Mouse (Mus musculus) hindbrain, embryonic 14.5 days (tissue): ENCODE measurements at regions not wholly inside any gene's neighbourhood (a gene's known extent, or its start where the extent isn't known, plus 50 kb on each side); places are given as distances from the start of the nearest gene placed in this dataset.
"Not testable (repeated sequence)": the region's sequence is repeated elsewhere in the genome, so short reads cannot be mapped to it uniquely, and the experiment has no call there.

Experiments used
- ATAC-seq: fragments of 200-750 bp; cut with Nextera tagmentation; 2 replicates; pipeline ENCODE4 v1.8.0; 2017; ENCODE audit warnings: moderate number of reproducible peaks, mild to moderate bottlenecking, moderate TSS enrichment, moderate library complexity; ENCODE audit not compliant: low FRiP score
- DNase-seq: peaks from one replicate; pipeline ENCODE4 v3.0.0-alpha.2; 2015; ENCODE audit warnings: low spot score
- H3K27ac ChIP-seq: fragments of 300-500 bp; sonication (generic); 2 replicates; pipeline ENCODE4 v1.5.1; 2014; ENCODE audit warnings: mild to moderate bottlenecking, moderate library complexity
- H3K27me3 ChIP-seq: fragments of 300-500 bp; sonication (generic); 2 replicates; pipeline ENCODE4 v1.6.1; 2014; ENCODE audit warnings: mild to moderate bottlenecking, low read length, mixed read lengths; ENCODE audit not compliant: control insufficient read depth, insufficient read depth
- H3K36me3 ChIP-seq: fragments of 300-500 bp; sonication (generic); replicated peaks from 2 replicates; pipeline ENCODE4 v1.6.1; 2014; ENCODE audit not compliant: control insufficient read depth, insufficient read depth
- H3K4me1 ChIP-seq: fragments of 300-500 bp; sonication (generic); replicated peaks from 2 replicates; pipeline ENCODE4 v1.6.1; 2014; ENCODE audit warnings: antibody characterized with exemption, low read length, mixed read lengths; ENCODE audit not compliant: control insufficient read depth, insufficient read depth
- H3K4me2 ChIP-seq: fragments of 300-500 bp; sonication (generic); replicated peaks from 2 replicates; pipeline ENCODE4 v1.6.1; 2014; ENCODE audit warnings: mild to moderate bottlenecking, moderate library complexity
- H3K4me3 ChIP-seq: fragments of 300-500 bp; sonication (generic); replicated peaks from 2 replicates; pipeline ENCODE4 v1.5.1; 2014; ENCODE audit warnings: mild to moderate bottlenecking, low read length
- H3K9ac ChIP-seq: fragments of 300-500 bp; sonication (generic); 2 replicates; pipeline ENCODE4 v1.6.1; 2014
- H3K9me3 ChIP-seq: fragments of 300-500 bp; sonication (generic); 2 replicates; pipeline ENCODE4 v1.6.1; 2016; ENCODE audit warnings: low read length; ENCODE audit not compliant: control insufficient read depth
- WGBS: fragments of 180-500 bp; shearing (Covaris S2); extraction: QIAGEN DNeasy Blood & Tissue Kit; methylation state at CpG from one replicate; pipeline ENCODE4 v1.1.7; 2014; 5-methylcytosine and 5-hydroxymethylcytosine counted together

DNA sequence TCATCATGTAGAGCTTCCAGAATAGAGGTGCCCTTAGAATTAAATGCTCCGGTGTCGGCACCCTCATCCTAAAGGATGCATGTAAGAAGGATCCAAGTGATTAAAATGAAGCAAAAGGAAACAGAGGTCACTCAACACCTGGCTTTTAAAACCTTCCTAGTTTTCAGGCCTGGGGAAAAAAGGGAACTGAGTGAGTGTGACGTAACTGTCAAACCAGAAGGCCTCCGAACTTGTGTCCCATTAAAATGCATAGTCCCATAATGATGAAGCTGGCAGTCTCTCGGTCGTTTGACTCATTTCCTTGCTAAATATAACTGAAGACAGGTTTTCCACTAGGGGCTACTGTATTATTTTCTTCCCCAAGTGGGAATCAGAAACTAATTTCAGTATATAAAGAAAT lies 201.4 kb downstream of the Dhx15 start:
- Histone ChIP-seq H3K27me3 (no peaks in the 10 kb centered on the region), H3K4me2 (no peak overlapping the region), H3K4me3 (no peak overlapping the region), H3K27ac (no peak overlapping the region), H3K9ac (no peak overlapping the region), H3K9me3 (no peaks in the 10 kb centered on the region), H3K36me3 (no peaks in the 10 kb centered on the region), H3K4me1 (peaks cover 17% of the 10 kb centered on the region)
- DNase-seq: no peak
- no peak for ATAC-seq
- 67% methylated on average over 6 of the region's 6 CpGs for whole genome bisulfite sequencing

DNA sequence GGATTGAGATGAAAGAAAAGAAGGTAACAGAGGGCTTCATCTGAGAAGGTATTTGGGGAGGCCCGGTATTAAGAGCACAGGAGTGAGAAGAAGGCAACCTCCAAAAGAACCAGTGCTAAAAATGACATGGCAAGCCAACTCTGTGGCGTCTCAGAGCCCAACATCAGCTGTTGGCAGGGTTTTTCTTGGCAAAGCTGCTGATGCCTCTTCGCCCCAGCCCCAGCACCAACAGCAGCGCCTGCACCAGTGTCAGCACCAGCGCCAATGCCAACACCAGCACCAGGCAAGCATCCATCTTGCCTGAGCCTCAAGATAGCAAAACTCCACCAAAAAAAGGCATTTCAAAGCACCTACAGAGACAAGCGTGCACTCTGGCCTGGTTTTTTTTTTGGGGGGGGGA lies 205.3 kb downstream of the Dhx15 start:
- H3K4me2 ChIP-seq: no peak overlapping the region
- WGBS: 91% methylated on average over 6 of the region's 6 CpGs
- H3K9ac ChIP-seq: no peak overlapping the region
- no peaks in the 10 kb centered on the region for H3K36me3 ChIP-seq
- H3K27ac ChIP-seq: no peak overlapping the region
- H3K27me3 ChIP-seq: no peaks in the 10 kb centered on the region
- H3K4me3 ChIP-seq: no peak overlapping the region
- H3K9me3 ChIP-seq: no peaks in the 10 kb centered on the region
- ATAC-seq: no peak
- no peaks in the 10 kb centered on the region for H3K4me1 ChIP-seq
- DNase-seq: no peak

DNA sequence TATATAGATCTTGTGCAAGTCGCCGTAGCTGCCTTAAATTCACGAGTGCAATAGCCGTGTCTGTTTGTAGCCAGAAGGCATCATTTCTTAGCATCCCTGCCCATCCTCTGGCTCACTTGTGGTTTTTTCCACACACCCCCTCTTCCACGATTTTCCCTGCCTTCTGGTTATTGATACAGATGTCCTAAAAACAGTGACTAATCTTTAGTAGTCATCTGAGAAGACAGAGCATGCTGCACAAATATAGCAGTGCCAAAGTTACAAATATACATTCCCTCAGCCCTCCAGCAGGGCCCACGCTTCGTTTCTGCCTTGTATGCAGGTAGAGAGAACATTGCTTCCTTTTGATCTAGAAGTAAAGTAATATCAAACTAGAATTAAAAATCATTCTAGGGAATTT lies 207.5 kb downstream of the Dhx15 start:
- Histone ChIP-seq H3K4me1 (no peaks in the 10 kb centered on the region), H3K4me3 (no peak overlapping the region), H3K4me2 (no peak overlapping the region), H3K9me3 (no peaks in the 10 kb centered on the region), H3K9ac (no peak overlapping the region), H3K27me3 (no peaks in the 10 kb centered on the region), H3K27ac (no peak overlapping the region), H3K36me3 (no peaks in the 10 kb centered on the region)
- WGBS: 92% methylated on average over 7 of the region's 7 CpGs
- ATAC-seq (no peak), DNase-seq (no peak)

DNA sequence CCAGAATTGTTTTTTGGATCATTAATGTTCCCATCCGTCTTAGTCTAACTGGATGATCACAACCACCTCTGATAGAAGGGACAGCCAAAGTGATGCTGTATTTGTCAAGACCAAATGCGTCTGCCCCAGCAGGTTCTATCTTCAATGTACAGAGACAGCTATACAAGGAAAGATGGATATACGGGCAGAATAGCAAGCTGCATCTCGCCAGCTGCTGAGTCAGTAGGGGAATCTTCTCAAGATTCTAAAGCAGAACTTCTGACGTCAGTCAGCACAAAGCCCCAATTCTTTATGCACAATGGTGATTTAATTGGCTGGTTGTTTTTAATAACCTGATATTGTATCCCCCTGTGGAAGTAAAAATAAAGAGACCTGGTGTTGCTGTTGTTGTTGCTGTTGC lies 209.4 kb downstream of the Dhx15 start:
- ATAC-seq: no peak
- Histone ChIP-seq H3K27me3 (no peaks in the 10 kb centered on the region), H3K4me1 (no peaks in the 10 kb centered on the region), H3K4me2 (no peak overlapping the region), H3K36me3 (no peaks in the 10 kb centered on the region), H3K9me3 (no peaks in the 10 kb centered on the region), H3K4me3 (no peak overlapping the region), H3K27ac (no peak overlapping the region), H3K9ac (no peak overlapping the region)
- no peak for DNase-seq
- WGBS: 61% methylated on average over 5 of the region's 5 CpGs

DNA sequence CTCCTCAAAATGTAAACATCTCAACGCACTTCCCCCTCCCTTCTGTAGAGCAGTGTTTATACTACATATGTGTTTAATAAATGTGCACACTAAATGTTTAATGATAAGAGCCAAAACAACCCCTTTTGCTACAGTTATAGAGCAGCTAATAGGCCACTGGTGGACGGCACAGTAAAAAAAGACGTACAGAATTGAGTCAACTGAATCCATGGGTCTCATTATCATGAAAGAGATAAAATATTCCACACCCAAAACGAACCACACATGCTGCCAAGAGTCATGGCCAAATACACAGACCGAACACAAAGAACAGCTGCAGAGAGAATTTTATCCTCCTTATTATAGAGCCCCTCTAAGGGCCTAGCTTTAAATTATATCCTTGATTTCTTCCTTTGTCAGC lies 237.8 kb downstream of the Dhx15 start:
- Histone ChIP-seq H3K36me3 (no peaks in the 10 kb centered on the region), H3K27me3 (no peaks in the 10 kb centered on the region), H3K9me3 (no peaks in the 10 kb centered on the region), H3K4me3 (no peak overlapping the region), H3K27ac (no peak overlapping the region), H3K4me1 (no peaks in the 10 kb centered on the region), H3K4me2 (no peak overlapping the region), H3K9ac (no peak overlapping the region)
- no peak for DNase-seq
- 76% methylated on average over 5 of the region's 5 CpGs for WGBS
- no peak for ATAC-seq

DNA sequence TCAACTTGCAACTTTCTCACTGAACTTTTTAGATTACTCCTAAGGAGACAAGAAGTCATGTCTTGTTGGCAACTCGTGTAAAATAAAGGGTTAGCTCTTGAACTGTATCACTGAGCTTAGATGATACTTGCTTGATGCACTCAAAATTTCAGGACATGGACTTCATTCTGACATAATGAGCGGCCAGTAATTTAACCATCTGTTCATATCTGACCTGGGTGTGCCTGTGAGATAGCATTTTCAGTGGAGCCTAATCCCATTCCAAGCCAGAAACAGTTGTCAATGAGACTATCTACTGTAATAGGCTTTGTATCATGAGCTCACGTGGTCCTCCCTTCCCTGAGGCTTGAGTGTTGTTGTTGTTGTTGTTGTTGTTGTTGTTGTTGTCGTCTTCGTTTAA lies 240.3 kb downstream of the Dhx15 start:
- Histone ChIP-seq H3K27ac (no peak overlapping the region), H3K9ac (no peak overlapping the region), H3K4me1 (no peaks in the 10 kb centered on the region), H3K36me3 (no peaks in the 10 kb centered on the region), H3K4me2 (no peak overlapping the region), H3K27me3 (no peaks in the 10 kb centered on the region), H3K4me3 (no peak overlapping the region), H3K9me3 (no peaks in the 10 kb centered on the region)
- no peak for ATAC-seq
- no peak for DNase-seq
- WGBS: 94% methylated on average over 5 of the region's 5 CpGs

DNA sequence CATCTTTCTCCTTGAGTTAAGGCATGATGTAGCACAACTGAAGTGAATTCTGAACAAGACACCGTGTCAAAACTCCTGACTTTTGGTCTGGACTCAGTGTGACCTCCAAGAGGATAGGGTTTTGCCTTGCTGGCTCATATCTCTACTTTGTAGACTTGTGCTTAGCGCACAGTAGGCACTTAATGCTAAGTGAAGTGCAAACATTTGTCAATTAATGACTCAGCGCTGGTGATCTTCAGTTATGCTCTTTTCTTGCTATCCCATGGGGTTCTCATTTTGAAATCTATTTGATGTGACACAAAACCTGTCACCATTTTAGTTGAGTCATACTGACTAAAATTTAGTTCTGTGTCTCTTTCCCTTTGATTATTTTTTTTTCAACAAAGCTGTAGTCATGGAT lies 244.3 kb downstream of the Dhx15 start:
- ATAC-seq (no peak), DNase-seq (no peak)
- Histone ChIP-seq H3K36me3 (no peaks in the 10 kb centered on the region), H3K9me3 (no peaks in the 10 kb centered on the region), H3K9ac (no peak overlapping the region), H3K4me1 (no peaks in the 10 kb centered on the region), H3K4me3 (no peak overlapping the region), H3K27ac (no peak overlapping the region), H3K27me3 (no peaks in the 10 kb centered on the region), H3K4me2 (no peak overlapping the region)
- WGBS: 95% methylated on average over 3 of the region's 3 CpGs

DNA sequence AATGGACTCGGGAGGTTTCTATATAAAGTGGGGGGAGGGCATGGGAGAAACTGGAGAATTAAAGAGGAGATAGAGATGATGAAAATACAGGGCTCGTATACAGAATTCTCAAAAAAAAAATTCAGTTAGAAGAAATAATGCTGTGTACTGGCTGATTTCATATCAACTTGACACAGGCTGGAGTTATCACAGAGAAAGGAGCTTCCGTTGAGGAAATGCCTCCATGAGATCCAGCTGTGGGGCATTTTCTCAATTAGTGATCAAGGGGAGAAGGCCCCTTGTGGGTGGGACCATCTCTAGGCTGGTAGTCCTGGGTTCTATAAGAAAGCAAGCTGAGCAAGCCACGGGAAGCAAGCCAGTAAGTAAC lies 248.4 kb downstream of the Dhx15 start:
- not testable (repeated sequence) for H3K4me1 ChIP-seq, H3K27ac ChIP-seq, H3K4me2 ChIP-seq, DNase-seq, H3K36me3 ChIP-seq, H3K9me3 ChIP-seq, H3K9ac ChIP-seq, H3K4me3 ChIP-seq, H3K27me3 ChIP-seq, ATAC-seq
- 80% methylated on average over 4 of the region's 4 CpGs for WGBS

DNA sequence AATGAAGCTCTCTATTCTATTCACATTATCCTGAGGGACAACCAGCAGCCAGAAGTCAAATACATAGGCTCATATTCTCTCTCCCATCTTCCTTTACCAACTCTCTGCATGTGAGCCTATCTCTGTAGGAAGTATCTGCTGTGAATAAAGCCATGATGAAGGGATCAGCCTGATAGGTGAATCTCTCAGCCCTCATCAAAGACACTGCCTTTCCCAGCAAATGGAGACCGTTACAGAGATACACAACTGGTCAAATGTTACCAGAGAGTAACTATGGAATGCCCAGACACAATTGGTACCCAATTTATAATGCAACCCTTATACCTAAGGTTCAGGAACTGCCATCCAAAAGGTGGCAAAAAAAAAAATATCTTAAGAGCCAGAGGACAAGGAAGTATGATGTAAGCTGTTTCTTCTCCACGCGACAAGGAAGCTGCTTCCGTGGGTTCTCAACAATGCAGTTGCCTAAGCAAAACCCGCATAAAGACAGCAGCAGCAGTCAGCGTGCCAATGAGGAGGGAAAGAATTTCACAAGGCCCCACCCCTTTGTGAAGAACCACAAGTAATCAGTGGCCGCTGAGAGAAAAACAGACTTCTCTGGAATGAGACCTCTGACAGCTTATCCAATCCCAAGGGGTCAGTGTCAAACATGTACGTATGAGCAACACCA lies 248.9 kb downstream of the Dhx15 start:
- no peak overlapping the region for H3K4me3 ChIP-seq
- no peaks in the 10 kb centered on the region for H3K4me1 ChIP-seq
- no peaks in the 10 kb centered on the region for H3K9me3 ChIP-seq
- WGBS: 71% methylated on average over 8 of the region's 8 CpGs
- no peak overlapping the region for H3K27ac ChIP-seq
- no peak overlapping the region for H3K9ac ChIP-seq
- H3K4me2 ChIP-seq: no peak overlapping the region
- H3K27me3 ChIP-seq: no peaks in the 10 kb centered on the region
- DNase-seq (no peak), ATAC-seq (no peak)
- H3K36me3 ChIP-seq: no peaks in the 10 kb centered on the region

DNA sequence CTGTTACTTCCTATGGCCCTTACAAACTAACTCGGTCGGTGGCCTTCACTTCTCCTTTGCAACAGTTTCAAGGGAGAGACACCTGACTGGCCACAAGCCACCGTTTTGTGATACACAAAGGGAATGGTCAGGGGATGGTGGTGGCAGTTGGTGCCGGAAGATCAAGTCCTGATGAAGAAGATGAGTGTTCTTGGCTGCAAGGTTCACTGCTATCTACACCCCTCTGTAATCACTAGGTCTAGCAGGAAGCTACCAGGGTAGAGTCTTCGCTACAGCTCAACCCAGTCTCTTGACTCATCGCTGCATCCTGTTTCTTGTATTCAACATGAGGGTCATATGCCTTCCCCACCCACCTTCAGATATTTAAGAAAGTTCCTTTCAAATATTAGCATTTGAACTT lies 251.5 kb downstream of the Dhx15 start:
- H3K9ac ChIP-seq: no peak overlapping the region
- WGBS: 95% methylated on average over 6 of the region's 6 CpGs
- H3K9me3 ChIP-seq: no peaks in the 10 kb centered on the region
- H3K27ac ChIP-seq: no peak overlapping the region
- ATAC-seq (no peak), DNase-seq (no peak)
- no peak overlapping the region for H3K4me2 ChIP-seq
- no peaks in the 10 kb centered on the region for H3K4me1 ChIP-seq
- H3K4me3 ChIP-seq: no peak overlapping the region
- H3K36me3 ChIP-seq: no peaks in the 10 kb centered on the region
- H3K27me3 ChIP-seq: no peaks in the 10 kb centered on the region
